Mouse (Mus musculus) erythroblast, embryonic 14.5 days (primary cell): Measurements from ENCODE around the gene Pls1. TPM values are rescaled to one million over a fixed set of nuclear protein-coding genes. Genes with fewer than 3 reads are reported as not detected.

Experiments used
- H3K27me3 ChIP-seq: 2 replicates; pipeline ENCODE4 v1.6.1; 2012; ENCODE audit warnings: inconsistent platforms; ENCODE audit not compliant: control insufficient read depth
- H3K36me3 ChIP-seq: 2 replicates; pipeline ENCODE4 v1.6.1; 2012; ENCODE audit warnings: mild to moderate bottlenecking, inconsistent platforms; ENCODE audit not compliant: control insufficient read depth
- H3K4me1 ChIP-seq: 2 replicates; pipeline ENCODE4 v1.6.1; 2012; ENCODE audit warnings: inconsistent platforms; ENCODE audit not compliant: control insufficient read depth
- H3K4me3 ChIP-seq: replicated peaks from 2 replicates; pipeline ENCODE3; 2012; ENCODE audit warnings: moderate library complexity, mild to moderate bottlenecking, inconsistent platforms
- H3K9me3 ChIP-seq: 2 replicates; pipeline ENCODE4 v1.6.1; 2012; ENCODE audit warnings: low read length, inconsistent platforms, mixed read lengths; ENCODE audit not compliant: control insufficient read depth
- GATA1 ChIP-seq: IDR thresholded peaks from 2 replicates; pipeline ENCODE4 v1.6.1; 2012; ENCODE audit warnings: low read length, inconsistent platforms, mixed read lengths
- TAL1 ChIP-seq: IDR thresholded peaks from 3 replicates; pipeline ENCODE4 v1.6.1; 2012; ENCODE audit warnings: low read length, inconsistent platforms, mixed read lengths
- polyA plus RNA-seq: library from polyadenylated mRNA; stranded (reverse); fragments of >175 nt; gene quantifications from 2 replicates; pipeline ENCODE4 v1.2.3, GENCODE M21; 2012

Pls1 gene
- polyA plus RNA-seq: not detected in 2 replicates

DNA sequence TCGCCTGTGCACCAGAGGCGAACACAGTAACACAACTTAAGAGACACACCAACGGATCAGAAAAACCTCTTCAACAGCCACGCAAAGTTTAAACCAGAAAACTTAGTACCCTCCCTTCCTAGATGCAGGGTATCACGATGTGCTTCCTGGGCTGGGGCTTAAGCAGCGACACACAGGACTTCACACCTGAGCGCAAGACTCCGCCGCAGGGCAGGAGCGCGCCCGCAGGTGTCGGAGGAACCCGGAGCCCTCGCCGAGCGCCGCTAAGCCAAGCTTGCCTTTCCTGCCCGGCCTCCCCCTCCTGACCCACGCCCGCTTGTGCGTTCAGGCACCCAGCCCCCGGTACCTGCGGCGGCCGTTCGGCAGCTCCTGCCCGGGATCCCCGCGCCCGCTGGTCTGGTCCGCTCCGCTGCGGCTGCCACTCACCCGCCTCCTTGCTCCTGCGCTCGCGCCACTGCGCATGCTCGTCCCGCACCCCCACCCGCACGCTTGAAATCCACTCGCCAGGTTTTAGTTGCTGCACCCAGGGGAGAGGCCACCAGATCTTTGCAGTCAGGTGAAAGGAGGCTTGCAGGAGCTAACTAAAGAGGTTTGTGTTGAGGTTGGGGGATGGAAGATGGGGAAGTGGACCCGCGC, at the start of gene Pls1:
Pls1 (minus strand) TSS at position 487 of the 636 bp plus-strand sequence.
- TF ChIP-seq TAL1: no peak
- TF ChIP-seq GATA1: no peak
- H3K27me3 ChIP-seq: peaks cover 39% of the 10 kb centered on the region
- H3K4me1 ChIP-seq: peaks cover 3% of the 10 kb centered on the region; the same call in 1 of the 2 replicates
- H3K36me3 ChIP-seq: no peaks in the 10 kb centered on the region
- H3K4me3 ChIP-seq: peak within 1 kb of the TSS; percentile 55
- H3K9me3 ChIP-seq: no peaks in the 10 kb centered on the region

DNA sequence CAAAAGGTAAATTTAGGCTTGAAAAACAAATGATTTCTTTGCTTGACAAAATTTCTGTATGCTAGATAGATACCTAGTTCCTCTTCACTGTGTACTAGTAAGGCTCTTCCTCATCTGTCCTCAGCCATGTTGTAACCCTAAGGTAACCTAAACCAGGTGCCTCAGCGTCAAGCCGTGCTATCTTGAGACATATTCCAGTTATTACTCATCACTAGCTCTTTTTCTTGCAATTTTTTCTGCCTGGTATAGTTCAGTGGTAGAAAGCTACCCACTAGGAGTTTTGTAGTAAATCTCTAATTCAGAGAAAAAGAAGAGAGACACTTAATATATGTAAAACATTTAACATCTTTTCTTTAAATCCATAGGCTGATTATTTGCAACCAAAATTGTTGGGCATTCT, 37.6 kb upstream of the Pls1 start:
- H3K4me1 ChIP-seq: no peaks in the 10 kb centered on the region
- no peak overlapping the region for H3K4me3 ChIP-seq
- no peaks in the 10 kb centered on the region for H3K9me3 ChIP-seq
- TF ChIP-seq GATA1 (no peak), TAL1 (no peak)
- peaks cover 13% of the 10 kb centered on the region for H3K36me3 ChIP-seq
- no peaks in the 10 kb centered on the region for H3K27me3 ChIP-seq

DNA sequence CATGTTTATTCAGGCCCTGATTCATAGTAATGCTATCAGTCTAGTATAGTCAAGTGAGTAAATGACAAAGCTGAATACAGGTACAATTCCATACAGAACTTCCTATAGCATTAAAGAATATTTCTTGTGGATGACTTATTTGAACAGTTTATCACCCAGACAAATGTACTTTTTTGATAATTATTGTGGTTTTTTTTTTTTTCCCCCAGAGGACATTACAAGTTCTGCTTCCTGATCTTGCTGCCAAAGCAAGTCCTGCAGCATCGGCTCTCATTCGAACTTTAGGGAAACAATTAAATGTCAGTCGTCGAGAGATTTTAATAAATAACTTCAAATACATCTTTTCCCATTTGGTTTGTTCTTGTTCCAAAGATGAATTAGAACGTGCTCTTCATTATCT, 33.1 kb upstream of the Pls1 start:
- no peaks in the 10 kb centered on the region for H3K4me1 ChIP-seq
- H3K27me3 ChIP-seq: no peaks in the 10 kb centered on the region
- no peak for TF ChIP-seq GATA1
- no peak for TF ChIP-seq TAL1
- H3K36me3 ChIP-seq: peaks cover 10% of the 10 kb centered on the region
- H3K4me3 ChIP-seq: no peak overlapping the region
- no peaks in the 10 kb centered on the region for H3K9me3 ChIP-seq

DNA sequence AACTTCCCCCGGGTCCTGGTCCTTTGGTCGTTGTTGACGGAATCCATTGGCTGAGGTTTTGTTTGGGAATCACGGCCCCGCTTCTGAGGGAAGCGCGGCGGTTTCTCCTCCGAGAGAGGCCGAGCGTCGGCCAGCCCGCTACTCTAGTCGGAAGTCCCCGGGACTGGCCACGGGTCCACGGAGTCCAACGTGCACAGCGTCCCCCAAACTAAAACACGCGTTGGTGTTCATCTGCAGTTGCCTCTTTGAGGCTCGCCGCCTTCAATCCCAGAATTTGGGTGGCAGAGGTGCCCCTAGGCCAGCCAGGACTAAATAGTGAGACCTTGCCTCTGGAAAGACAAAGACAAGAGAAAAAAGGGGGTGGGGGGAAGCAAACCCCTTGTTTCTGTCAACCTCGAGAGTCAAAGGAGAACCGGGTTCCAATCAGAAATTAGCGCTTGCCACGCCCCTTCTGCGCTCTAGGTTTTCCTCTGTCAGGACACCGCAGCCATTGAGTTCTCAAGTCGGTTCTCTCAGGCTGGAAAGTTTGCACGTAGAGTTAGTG, 13.0 kb upstream of the Pls1 start:
- peaks cover 18% of the 10 kb centered on the region for H3K4me1 ChIP-seq
- peak overlapping the region; percentile 97 for H3K4me3 ChIP-seq
- no peaks in the 10 kb centered on the region; the same call in 1 of the 2 replicates for H3K36me3 ChIP-seq
- no peaks in the 10 kb centered on the region for H3K27me3 ChIP-seq
- TF ChIP-seq GATA1 (no peak), TAL1 (no peak)
- H3K9me3 ChIP-seq: no peaks in the 10 kb centered on the region

DNA sequence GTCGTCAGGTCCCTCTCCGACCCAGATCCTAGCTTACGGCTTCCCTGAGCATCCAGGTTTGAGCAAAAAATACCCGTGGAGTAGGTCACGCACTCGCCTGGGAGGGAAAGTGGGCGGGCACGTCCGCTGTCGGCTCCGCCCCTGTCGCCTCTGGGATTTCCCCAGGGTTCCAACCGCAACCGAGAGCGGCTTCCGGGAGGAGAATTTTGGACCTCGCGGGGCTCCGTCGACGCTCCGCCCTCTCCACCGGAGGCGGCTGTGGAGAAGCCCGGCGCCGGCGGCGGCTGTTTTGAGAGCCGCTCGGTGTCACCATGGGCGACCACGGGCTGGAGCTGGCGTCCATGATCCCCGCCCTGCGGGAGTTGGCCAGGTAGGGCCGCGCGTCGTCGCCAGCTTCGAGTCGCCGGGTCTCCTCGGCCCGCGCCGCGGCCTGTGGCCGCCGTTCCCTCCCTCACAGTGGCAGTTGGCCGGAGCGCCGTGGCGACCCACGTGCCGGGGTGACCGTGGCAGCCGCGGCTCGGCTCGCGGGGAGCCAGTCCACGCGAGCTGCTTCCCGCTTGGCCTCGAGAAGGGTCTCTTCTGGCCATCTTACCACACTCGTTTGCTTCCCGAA, 12.4 kb upstream of the Pls1 start, which contains the start of gene Atr:
Atr (plus strand) TSS at position 184 of the 613 bp plus-strand sequence.
- Histone ChIP-seq H3K9me3 (no peaks in the 10 kb centered on the region), H3K36me3 (no peaks in the 10 kb centered on the region; the same call in 1 of the 2 replicates), H3K4me3 (peak within 1 kb of the TSS; percentile 97), H3K27me3 (no peaks in the 10 kb centered on the region), H3K4me1 (peaks cover 18% of the 10 kb centered on the region)
- TF ChIP-seq GATA1: no peak
- TF ChIP-seq TAL1: no peak

DNA sequence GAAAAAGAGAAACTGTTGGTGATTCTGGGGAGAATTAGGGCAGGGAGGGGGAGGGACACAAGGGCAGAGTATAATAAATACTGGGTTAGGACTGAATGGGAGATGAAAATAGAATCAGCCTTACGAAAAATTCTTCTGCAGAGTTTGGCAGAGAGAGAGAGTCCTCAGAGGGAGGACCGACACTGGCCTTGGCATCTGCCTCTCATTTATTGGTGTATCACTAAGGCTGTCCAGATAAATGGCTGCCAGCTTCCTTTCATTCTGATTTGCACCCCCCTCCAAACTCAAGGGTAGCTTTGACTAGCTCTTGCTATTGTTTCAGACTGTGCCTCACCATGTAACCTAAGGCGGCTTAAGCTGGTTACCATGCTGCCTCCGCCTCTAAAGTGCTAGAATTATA, 10.9 kb upstream of the Pls1 start:
- Histone ChIP-seq H3K27me3 (no peaks in the 10 kb centered on the region), H3K4me3 (no peak overlapping the region), H3K36me3 (no peaks in the 10 kb centered on the region), H3K4me1 (peaks cover 18% of the 10 kb centered on the region), H3K9me3 (no peaks in the 10 kb centered on the region)
- TF ChIP-seq TAL1: no peak
- TF ChIP-seq GATA1: no peak

DNA sequence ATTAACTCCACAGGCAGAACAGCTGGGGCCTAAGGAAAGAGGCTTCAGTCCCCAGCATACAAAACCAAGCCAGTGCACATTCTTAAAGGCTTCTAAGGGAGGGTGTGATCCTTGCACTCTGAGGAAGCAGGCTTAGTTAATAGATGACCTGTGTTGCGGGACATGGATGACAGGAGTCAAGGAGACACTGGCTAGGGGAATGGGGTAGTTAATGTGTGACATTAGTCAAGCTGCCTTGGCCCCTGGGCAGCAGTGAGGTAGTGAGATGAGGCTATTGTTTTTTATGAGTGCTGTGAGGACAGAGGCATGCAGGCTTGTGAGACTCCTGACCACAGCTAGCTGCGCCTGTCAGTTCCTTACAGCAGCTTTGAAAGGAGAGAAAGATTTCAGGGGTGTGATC, 9.8 kb upstream of the Pls1 start:
- Histone ChIP-seq H3K36me3 (no peaks in the 10 kb centered on the region), H3K9me3 (no peaks in the 10 kb centered on the region), H3K4me1 (peaks cover 18% of the 10 kb centered on the region), H3K4me3 (no peak overlapping the region), H3K27me3 (no peaks in the 10 kb centered on the region)
- TF ChIP-seq TAL1 (no peak), GATA1 (no peak)

DNA sequence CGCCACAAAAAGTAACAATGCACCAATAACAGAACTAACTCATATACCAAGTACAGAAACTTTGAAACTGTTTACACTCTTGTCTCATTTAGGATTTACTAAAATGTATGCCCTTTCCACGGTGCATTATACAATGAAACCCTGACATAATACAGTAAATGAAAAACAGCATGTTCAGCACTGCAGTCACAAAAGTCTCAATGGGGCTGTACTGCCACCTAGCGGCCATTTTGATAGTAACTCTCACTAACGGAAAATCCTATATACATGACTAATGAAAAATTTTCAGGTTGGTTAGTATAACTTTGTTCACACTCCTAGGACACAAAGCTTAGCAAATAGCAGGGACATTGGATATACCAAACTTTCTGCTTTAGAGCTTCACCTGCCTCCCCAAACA, 7.8 kb upstream of the Pls1 start:
- Histone ChIP-seq H3K36me3 (no peaks in the 10 kb centered on the region), H3K27me3 (no peaks in the 10 kb centered on the region), H3K4me1 (peaks cover 11% of the 10 kb centered on the region), H3K4me3 (no peak overlapping the region), H3K9me3 (no peaks in the 10 kb centered on the region)
- TF ChIP-seq GATA1 (no peak), TAL1 (no peak)

DNA sequence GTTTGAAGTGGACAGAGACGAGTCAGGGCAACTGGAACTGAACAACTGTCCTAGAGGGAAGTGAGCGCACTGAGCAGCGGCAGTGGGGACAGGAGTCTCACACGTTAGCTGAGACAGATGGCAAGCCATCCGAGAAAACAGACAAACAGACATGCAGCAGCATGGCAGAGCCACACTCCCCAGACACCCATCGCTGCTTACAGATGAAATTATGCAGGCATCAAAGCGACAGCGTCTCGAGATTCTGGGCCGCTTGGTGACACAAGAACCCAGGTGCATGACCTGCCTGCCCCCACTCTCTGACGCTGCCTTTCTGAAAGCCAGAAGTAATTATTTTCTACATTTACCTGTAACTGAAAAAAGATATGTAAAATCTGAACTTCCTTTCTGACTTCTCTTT, 6.6 kb upstream of the Pls1 start:
- TF ChIP-seq TAL1 (no peak), GATA1 (no peak)
- peaks cover under 1% of the 10 kb centered on the region for H3K4me1 ChIP-seq
- peaks cover 2% of the 10 kb centered on the region for H3K27me3 ChIP-seq
- H3K4me3 ChIP-seq: no peak overlapping the region
- H3K36me3 ChIP-seq: no peaks in the 10 kb centered on the region
- no peaks in the 10 kb centered on the region for H3K9me3 ChIP-seq
